Mouse (Mus musculus) forebrain, embryonic 12.5 days (tissue): Measurements from ENCODE around the gene Ulk4. TPM values are rescaled to one million over a fixed set of nuclear protein-coding genes. Genes with fewer than 3 reads are reported as not detected.
A peak's percentile ranks its signal among the peaks of the same experiment; 100 is the strongest.

Experiments used
- ATAC-seq: fragments of 200-750 bp; cut with Nextera tagmentation; 2 replicates; pipeline ENCODE4 v1.8.0; 2017; ENCODE audit warnings: moderate TSS enrichment; ENCODE audit not compliant: low FRiP score
- H3K27ac ChIP-seq: fragments of 300-500 bp; sonication (generic); 2 replicates; pipeline ENCODE4 v1.5.1; 2016; ENCODE audit warnings: mild to moderate bottlenecking
- H3K27me3 ChIP-seq: fragments of 300-500 bp; sonication (generic); 2 replicates; pipeline ENCODE4 v1.6.1; 2016; ENCODE audit warnings: mild to moderate bottlenecking
- H3K36me3 ChIP-seq: fragments of 300-500 bp; sonication (generic); replicated peaks from 2 replicates; pipeline ENCODE4 v1.6.1; 2016; ENCODE audit warnings: mild to moderate bottlenecking
- H3K4me1 ChIP-seq: fragments of 300-500 bp; sonication (generic); 2 replicates; pipeline ENCODE4 v1.6.1; 2016
- H3K4me2 ChIP-seq: fragments of 300-500 bp; sonication (generic); 2 replicates; pipeline ENCODE4 v1.6.1; 2016; ENCODE audit warnings: mild to moderate bottlenecking, moderate library complexity
- H3K4me3 ChIP-seq: fragments of 300-500 bp; sonication (generic); replicated peaks from 2 replicates; pipeline ENCODE4 v1.5.1; 2016; ENCODE audit warnings: mild to moderate bottlenecking
- H3K9ac ChIP-seq: fragments of 300-500 bp; sonication (generic); 2 replicates; pipeline ENCODE4 v1.6.1; 2016; ENCODE audit warnings: mild to moderate bottlenecking
- H3K9me3 ChIP-seq: fragments of 300-500 bp; sonication (generic); 2 replicates; pipeline ENCODE4 v1.6.1; 2016
- WGBS: fragments of 180-500 bp; shearing (Covaris S2); methylation state at CpG from one replicate; pipeline ENCODE4 v1.1.7; 2016; 5-methylcytosine and 5-hydroxymethylcytosine counted together
- polyA plus RNA-seq: library from polyadenylated mRNA; unstranded; fragments of >200 nt; fragmentation: Nextera tagmentation; extraction: Ambion mirVana; gene quantifications from 2 replicates; pipeline ENCODE4 v1.2.1, GENCODE M21; 2016

The Ulk4 gene
- 179 and 182 TPM in 2 replicates for polyA plus RNA-seq

DNA sequence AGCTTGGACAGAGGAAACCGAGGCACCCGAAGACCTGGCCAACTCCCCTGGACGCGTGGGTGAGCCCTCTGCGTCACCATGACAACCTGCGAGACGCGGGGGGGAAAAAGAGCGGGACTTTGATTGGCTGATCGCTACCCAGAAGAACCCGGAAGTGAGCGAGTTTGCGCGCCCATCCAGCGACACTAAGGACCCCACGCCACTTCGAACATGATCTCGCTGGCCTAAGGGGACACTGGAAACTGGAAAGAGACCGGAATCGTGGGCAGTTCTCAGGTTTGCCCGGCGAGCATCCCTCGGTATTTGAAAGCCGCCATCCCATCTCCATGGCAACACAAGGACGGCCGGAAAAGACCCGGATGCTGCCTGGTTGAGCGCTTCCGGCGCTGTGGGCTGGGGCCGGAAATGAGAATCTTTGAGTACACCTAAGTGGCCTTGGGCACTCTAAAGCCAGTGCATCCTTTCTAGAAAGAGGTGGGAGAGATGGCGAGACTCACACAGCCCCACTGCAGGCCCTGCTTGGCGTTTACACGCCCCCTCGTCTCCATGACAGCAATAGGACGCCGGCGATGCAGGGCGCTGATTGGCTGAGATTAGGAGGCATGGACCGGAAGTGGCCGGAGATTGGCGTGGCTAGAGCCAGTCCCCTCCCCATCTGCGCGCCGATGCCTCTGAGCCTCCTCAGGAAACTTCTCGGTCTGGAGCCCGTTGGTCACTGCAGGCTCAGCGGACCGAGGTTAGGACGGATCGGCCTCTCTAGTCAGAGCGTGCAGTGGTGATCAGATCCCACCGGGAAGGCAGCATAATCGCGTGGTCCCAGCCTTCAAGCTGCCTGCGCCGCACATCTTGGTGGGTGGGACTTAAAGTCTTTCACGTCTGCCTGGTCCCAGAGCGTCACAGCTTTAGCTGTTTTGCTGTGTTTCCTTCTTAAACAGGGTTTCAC lies at the start of gene Ulk4:
Gene Ulk4 (minus strand): TSS at position 80 of the 943 bp plus-strand sequence.
- H3K27ac ChIP-seq: peak within 1 kb of the TSS; percentile 85
- peak within 1 kb of the TSS; percentile 75 for H3K9ac ChIP-seq
- peak within 1 kb of the TSS; percentile 86 for H3K4me2 ChIP-seq
- H3K36me3 ChIP-seq: no peaks in the 10 kb centered on the region; the same call in 1 of the 2 replicates
- H3K27me3 ChIP-seq: no peaks in the 10 kb centered on the region
- H3K4me3 ChIP-seq: peak within 1 kb of the TSS; percentile 59
- H3K4me1 ChIP-seq: peaks cover 20% of the 10 kb centered on the region
- peak; percentile 97 for ATAC-seq
- under 1% methylated on average over 59 of the region's 59 CpGs for WGBS
- peaks cover 2% of the 10 kb centered on the region; the same call in 1 of the 2 replicates for H3K9me3 ChIP-seq

DNA sequence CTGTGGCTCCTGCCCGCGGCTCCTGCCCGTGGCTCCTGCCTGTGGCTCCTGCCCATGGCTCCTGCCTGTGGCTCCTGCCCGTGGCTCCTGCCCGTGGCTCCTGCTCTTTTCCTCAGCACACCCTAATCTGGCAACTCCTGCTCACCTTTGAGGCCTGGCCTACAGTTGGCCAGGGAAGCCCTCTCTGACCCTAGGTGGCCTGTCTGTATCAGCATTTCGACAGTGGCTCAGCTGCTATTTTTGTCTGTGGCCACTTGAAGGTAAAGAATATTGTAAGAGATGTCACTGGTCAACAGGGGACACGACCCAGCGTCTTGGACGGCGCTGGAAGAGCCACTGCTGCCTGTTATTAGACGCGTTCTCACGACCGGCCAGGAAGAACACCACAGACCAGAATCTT lies 45.0 kb upstream of the Ulk4 start:
- 97% methylated on average over 14 of the region's 14 CpGs for WGBS
- no peak overlapping the region for H3K27ac ChIP-seq
- H3K36me3 ChIP-seq: peaks cover 14% of the 10 kb centered on the region
- H3K4me1 ChIP-seq: peaks cover 23% of the 10 kb centered on the region
- no peak overlapping the region for H3K9ac ChIP-seq
- H3K9me3 ChIP-seq: no peaks in the 10 kb centered on the region
- H3K27me3 ChIP-seq: no peaks in the 10 kb centered on the region
- no peak overlapping the region for H3K4me2 ChIP-seq
- no peak overlapping the region for H3K4me3 ChIP-seq
- ATAC-seq: no peak

DNA sequence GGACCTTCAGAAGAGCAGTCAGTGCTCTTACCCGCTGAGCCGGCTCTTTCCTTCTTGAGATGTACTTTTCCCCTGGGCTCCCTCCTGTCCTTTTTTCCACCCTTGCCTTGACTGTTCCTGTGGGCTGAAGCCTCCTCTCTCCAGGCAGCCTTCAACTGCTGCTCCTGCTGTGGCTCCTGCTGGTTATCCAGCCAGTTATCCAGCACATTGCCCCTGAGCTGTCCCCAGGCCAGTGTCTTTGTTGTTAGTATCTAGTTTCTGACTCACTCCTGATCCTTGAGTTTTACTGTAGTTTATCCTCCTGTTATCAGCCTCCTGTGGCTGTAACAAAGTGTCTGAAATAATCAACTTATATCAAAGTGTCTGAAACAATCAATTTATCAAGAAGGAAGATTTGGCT lies 44.1 kb upstream of the Ulk4 start:
- no peaks in the 10 kb centered on the region for H3K9me3 ChIP-seq
- H3K9ac ChIP-seq: no peak overlapping the region
- H3K36me3 ChIP-seq: peaks cover 14% of the 10 kb centered on the region
- H3K27ac ChIP-seq: no peak overlapping the region
- no peak for ATAC-seq
- H3K4me1 ChIP-seq: peaks cover 32% of the 10 kb centered on the region
- H3K27me3 ChIP-seq: no peaks in the 10 kb centered on the region
- no peak overlapping the region for H3K4me3 ChIP-seq
- 93% methylated on average over 2 of the region's 2 CpGs for WGBS
- H3K4me2 ChIP-seq: no peak overlapping the region

DNA sequence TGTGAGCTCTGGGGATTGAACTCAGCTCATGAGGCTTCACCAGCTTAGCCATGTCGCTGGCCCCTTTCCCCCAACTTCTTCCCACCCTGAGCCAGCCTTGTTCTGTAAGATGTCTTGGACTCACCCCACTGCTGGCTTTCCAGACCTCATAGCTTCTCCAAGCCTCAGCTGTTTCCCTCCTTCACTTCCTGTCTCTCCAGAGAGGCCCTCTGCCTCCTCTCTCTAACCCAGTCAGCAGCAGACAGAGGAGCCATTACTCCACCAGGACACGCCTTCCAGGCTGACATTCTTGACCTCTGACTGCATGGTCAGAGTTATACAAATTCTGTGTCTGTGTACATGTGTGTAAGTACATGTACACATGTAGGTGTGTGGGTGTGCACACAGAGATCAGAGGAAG lies 43.4 kb upstream of the Ulk4 start:
- ATAC-seq: no peak
- 76% methylated on average over 2 of the region's 2 CpGs for WGBS
- H3K27me3 ChIP-seq: no peaks in the 10 kb centered on the region
- peak overlapping the region; percentile 83; the same call in 1 of the 2 replicates for H3K27ac ChIP-seq
- H3K4me3 ChIP-seq: no peak overlapping the region
- no peak overlapping the region for H3K4me2 ChIP-seq
- H3K9ac ChIP-seq: no peak overlapping the region
- no peaks in the 10 kb centered on the region for H3K9me3 ChIP-seq
- H3K4me1 ChIP-seq: peaks cover 39% of the 10 kb centered on the region
- H3K36me3 ChIP-seq: peaks cover 14% of the 10 kb centered on the region

DNA sequence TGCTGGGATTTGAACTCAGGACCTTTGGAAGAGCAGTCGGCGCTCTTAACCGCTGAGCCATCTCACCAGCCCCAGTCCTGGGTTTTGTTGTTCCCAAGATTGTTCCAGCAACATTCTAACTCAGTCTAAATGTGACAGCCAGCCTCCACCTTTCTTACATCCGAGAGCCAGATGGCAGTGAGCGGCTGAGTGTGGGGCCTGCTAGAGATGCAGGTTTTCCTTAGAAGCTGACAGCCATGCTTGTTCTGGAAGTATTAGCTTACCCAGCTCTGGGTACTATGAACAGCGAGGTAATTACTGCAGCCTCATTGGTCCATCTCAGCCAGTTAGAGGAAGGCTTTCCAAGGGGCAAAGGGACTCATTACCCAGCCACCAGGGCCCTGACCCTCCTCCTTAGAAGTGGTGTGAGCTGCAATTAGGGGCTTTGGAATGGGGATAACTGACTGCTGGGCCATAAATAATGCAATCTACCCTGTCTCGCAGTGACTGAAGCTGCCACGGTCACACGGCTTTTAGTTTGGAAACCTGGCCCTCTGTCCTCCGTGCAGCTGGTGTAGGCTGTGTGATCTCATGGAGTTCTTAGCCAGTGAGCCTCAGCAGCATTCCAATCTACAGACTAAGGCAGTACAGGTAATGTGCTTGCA lies 42.4 kb upstream of the Ulk4 start:
- H3K4me1 ChIP-seq: peaks cover 49% of the 10 kb centered on the region
- peak overlapping the region; percentile 83 for H3K27ac ChIP-seq
- H3K4me3 ChIP-seq: no peak overlapping the region
- no peak overlapping the region for H3K4me2 ChIP-seq
- H3K9ac ChIP-seq: peak overlapping the region; percentile 36; the same call in 1 of the 2 replicates
- peaks cover 14% of the 10 kb centered on the region for H3K36me3 ChIP-seq
- H3K27me3 ChIP-seq: no peaks in the 10 kb centered on the region
- no peaks in the 10 kb centered on the region for H3K9me3 ChIP-seq
- 42% methylated on average over 10 of the region's 10 CpGs for WGBS
- peak; percentile 79 for ATAC-seq

DNA sequence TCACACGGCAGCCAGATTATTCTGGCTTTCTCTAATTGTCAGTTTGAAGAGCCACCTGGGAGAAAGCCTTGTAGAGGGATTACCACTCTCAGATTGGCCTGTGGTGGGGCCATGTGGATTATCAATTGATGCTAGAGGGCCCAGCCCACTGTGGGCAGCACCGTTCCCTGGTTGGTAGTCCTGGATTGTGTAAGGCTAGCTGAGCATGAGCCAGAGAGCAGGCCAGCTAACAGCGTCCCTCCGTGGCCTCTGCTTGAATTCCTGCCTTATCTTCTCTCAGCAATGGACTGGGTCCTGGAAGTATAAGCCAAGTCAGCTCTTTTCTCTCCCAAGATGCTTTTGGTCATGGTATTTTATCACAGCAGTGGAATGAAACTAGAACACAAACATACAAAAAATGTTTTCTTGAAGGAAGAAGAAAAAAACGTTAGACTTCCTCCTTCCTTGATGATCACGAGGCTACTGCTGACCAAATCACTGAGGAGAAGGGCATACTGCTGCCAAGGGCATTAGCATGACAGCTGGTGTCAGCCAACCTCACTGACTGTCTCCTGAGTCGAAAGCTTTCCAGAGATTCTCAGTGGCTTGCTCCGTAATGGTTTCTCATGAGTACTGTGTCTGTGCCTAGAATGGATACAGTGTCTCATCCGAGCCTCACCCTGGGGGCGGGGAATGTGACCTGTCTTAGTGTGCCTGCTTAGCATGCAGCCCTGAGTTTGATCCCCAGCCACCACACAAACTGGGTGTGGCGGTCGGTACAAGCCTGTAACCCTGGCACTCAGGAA lies 39.8 kb upstream of the Ulk4 start:
- peak overlapping the region; percentile 98 for H3K27ac ChIP-seq
- H3K9me3 ChIP-seq: no peaks in the 10 kb centered on the region
- H3K4me2 ChIP-seq: no peak overlapping the region
- 63% methylated on average over 12 of the region's 12 CpGs for WGBS
- H3K4me1 ChIP-seq: peaks cover 75% of the 10 kb centered on the region
- ATAC-seq: no peak
- no peaks in the 10 kb centered on the region for H3K27me3 ChIP-seq
- H3K4me3 ChIP-seq: no peak overlapping the region
- no peak overlapping the region for H3K9ac ChIP-seq
- peaks cover 10% of the 10 kb centered on the region for H3K36me3 ChIP-seq

DNA sequence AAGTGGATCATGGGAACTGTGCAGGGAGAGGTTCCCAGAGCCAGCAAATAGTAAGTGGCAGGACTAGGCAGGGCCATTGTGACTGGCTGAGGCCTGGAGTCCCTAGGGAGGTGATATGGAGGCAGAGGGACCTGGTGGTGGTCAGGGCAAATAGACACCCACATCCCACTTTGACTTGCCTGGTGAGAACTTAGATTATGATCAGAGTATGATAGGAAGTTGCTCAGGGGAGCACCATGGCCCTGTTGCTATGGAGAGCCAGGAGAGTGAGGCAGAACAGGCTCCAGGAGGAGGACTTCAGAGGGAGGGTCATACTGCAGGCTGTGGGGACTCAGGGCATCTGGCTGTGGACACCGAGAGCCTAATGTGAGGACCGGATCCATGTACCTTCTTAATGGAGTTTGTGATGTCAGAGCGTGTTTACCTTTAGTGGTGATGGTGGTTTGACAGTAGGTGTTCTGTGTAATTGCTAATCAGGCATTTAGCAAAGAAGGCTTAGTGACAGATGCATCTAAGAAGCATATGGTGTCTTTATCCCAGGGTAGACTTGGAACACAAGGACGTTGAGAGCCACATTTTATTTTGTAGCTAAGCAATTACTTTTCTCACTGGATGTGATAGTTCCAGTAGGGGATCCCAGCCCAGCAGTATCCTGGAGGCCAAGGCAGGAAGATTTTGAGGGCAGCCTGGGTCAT lies 39.1 kb upstream of the Ulk4 start:
- ATAC-seq: no peak
- Histone ChIP-seq H3K4me1 (peaks cover 82% of the 10 kb centered on the region), H3K27ac (peak overlapping the region; percentile 98), H3K4me2 (no peak overlapping the region), H3K9ac (no peak overlapping the region), H3K4me3 (no peak overlapping the region), H3K27me3 (no peaks in the 10 kb centered on the region), H3K36me3 (peaks cover 8% of the 10 kb centered on the region; the same call in 1 of the 2 replicates), H3K9me3 (no peaks in the 10 kb centered on the region)
- WGBS: 61% methylated on average over 4 of the region's 4 CpGs

DNA sequence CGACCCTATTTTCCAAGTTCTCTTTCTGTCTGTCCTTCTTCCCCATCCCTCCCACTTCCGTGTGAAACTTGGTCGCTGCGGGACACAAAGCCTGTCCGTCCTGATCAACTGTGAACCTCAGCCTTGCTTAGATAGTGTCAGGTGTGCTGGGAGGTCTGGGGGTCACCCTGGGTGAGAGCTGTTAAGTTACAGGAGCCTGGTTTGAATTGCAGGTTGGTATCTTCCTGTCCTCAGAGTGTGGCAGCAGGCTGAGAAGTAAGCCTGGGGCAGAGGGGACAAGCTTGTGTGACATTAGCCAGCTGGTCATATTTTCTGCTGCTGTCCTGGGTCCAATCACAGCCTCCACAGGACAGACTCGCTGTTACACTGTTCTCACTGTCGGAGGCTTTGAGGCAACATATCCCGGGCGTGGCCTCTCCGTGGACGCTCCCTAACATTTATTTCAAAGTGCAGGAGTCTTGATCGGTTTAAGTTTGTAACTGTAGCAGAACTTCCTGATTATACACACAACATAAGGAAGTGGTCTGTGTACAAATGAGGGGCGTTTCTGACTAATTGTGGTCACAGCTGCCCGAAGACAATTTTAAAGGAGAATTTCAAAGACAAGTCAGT lies 37.6 kb upstream of the Ulk4 start:
- 12% methylated on average over 14 of the region's 14 CpGs for WGBS
- no peak for ATAC-seq
- H3K4me3 ChIP-seq: peak overlapping the region; percentile 14
- H3K27me3 ChIP-seq: no peaks in the 10 kb centered on the region
- H3K36me3 ChIP-seq: peaks cover 8% of the 10 kb centered on the region; the same call in 1 of the 2 replicates
- H3K9ac ChIP-seq: peak overlapping the region; percentile 56
- H3K4me2 ChIP-seq: peak overlapping the region; percentile 58
- H3K4me1 ChIP-seq: peaks cover 84% of the 10 kb centered on the region
- peak overlapping the region; percentile 98 for H3K27ac ChIP-seq
- no peaks in the 10 kb centered on the region for H3K9me3 ChIP-seq

DNA sequence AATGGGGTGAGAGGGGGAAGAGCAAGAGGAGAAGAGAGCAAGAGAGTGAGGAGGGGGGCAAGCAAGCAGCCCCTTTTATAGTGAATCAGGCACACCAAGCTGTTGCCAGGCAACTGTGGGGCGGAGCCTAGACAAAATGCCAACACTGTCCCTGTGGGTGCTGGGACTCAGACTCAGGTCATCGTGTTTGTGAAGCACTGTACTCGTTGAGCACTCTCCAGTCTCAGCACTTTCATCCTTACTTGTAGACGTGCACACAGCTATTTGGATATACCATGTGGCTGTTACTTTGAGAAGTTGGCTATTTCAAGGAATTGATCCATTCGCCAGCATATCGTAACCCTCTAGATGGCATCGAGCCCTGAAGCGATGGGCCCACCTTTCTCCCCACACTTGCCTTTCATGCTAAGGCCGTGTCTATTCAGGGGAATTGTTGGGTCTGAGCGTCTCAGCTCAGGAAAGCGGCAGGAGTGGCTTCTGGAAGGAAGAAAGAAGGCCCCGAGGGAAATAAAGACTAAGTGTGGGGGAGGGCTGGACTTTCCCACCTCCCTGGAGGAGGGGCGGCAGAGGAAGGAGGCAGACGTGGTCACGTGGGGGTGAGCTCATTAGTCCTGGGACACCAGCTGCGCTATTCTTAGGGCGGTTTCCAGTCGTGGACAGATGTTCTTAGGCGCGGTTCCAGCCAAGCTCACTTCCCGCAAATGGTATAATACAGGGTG lies 36.8 kb upstream of the Ulk4 start:
- peaks cover 85% of the 10 kb centered on the region for H3K4me1 ChIP-seq
- H3K9ac ChIP-seq: peak overlapping the region; percentile 56
- 1% methylated on average over 21 of the region's 21 CpGs for WGBS
- peak; percentile 77 for ATAC-seq
- peak overlapping the region; percentile 14 for H3K4me3 ChIP-seq
- H3K36me3 ChIP-seq: peaks cover 8% of the 10 kb centered on the region; the same call in 1 of the 2 replicates
- peak overlapping the region; percentile 58 for H3K4me2 ChIP-seq
- no peaks in the 10 kb centered on the region for H3K27me3 ChIP-seq
- no peaks in the 10 kb centered on the region for H3K9me3 ChIP-seq
- H3K27ac ChIP-seq: peak overlapping the region; percentile 98

DNA sequence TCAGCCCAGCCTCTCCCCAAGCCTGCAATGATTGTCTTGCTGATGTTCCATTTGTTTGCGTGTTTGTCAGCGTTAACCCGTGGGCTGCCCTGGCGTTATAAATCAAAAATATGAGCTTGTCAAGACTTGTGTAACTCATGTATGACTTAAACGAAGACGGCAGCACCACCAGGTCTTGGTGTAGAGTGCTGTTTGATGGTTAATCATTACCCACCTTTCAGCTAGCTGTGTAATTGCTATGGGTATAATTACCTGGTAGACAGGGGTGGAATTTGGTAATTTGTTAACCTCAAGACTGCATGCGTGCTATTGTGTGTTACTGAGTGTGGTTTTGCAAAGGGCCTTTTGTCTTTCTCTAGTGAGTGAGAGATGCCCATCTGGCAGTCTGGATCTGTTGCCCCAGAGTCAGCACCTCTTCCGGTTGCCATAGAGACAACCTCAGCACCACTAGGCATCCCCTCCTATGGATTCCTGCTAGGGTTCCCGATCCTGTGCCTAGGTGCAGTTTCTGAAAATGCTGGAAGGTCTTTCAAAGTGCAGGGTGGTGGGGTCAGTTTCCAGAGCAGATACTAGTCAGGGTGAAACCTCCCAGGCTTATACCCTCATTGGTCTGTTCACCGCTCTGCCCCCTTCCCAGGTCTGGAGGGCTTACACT lies 35.4 kb upstream of the Ulk4 start:
- H3K9me3 ChIP-seq: no peaks in the 10 kb centered on the region
- ATAC-seq: peak; percentile 42
- no peak overlapping the region for H3K4me3 ChIP-seq
- peak overlapping the region; percentile 98 for H3K27ac ChIP-seq
- peaks cover 80% of the 10 kb centered on the region for H3K4me1 ChIP-seq
- H3K36me3 ChIP-seq: no peaks in the 10 kb centered on the region
- peak overlapping the region; percentile 44 for H3K9ac ChIP-seq
- peak overlapping the region; percentile 58 for H3K4me2 ChIP-seq
- H3K27me3 ChIP-seq: no peaks in the 10 kb centered on the region
- 27% methylated on average over 10 of the region's 10 CpGs for WGBS
